Mouse (Mus musculus) gastrocnemius, postnatal 14 days (tissue): Measurements from ENCODE around the gene Olfr135. TPM values are rescaled to one million over a fixed set of nuclear protein-coding genes. Genes with fewer than 3 reads are reported as not detected.

Experiments
- DNase-seq: peaks from one replicate; pipeline ENCODE4 v3.0.0; 2021; ENCODE audit warnings: mixed read lengths
- intact Hi-C: fragments of 180-260 bp; cut with DNase I; formaldehyde crosslinking; loops from one replicate; pipeline ENCODE4 v1.15.1; 2025; ENCODE audit warnings: low total_unique reads
- long read RNA-seq, 2 experiments: library from polyadenylated mRNA; stranded (forward); transcript quantifications; one replicate each; pipeline ENCODE4 v2.0.0; 2021
- total RNA-seq, 2 experiments: library from RNA; stranded (reverse); gene quantifications; 2 replicates each; pipeline ENCODE4 v1.2.3; 2021

Olfr135 gene
- total RNA-seq, result not detected
- long read RNA-seq, experiment 1, result 0 reads
- long read RNA-seq, experiment 2, result 0 reads

- DNase-seq, result no peak
Observed at GRCm38 (mm10) chr17:38204035-38204434, at the start of gene Olfr135. Gene Olfr135, plus strand, starts transcription at chr17:38204335.

GRCm38 (mm10) chr17:38171088-38171487, 33.0 kb upstream of the Olfr135 start, which contains the start of gene Olfr134:
Gene Olfr134, plus strand, starts transcription at chr17:38171388.
- intact Hi-C loops, result no loop called here
- DNase-seq, result no peak

More at GRCm38 (mm10) chr17:38204035-38204434, at the start of gene Olfr135:
- intact Hi-C loops, result no loop called here

Other genes starting within 250 kb of the Olfr135 start
- gene Olfr129, start 144.3 kb upstream of the Olfr135 start, total RNA-seq, result not detected
- gene Olfr130, start 140.4 kb upstream of the Olfr135 start, total RNA-seq, result not detected
- not detected for gene Olfr131, start 115.6 kb upstream of the Olfr135 start, total RNA-seq
- not detected for gene Olfr132, start 69.8 kb upstream of the Olfr135 start, total RNA-seq
- not detected for gene Olfr133, start 59.1 kb upstream of the Olfr135 start, total RNA-seq
- gene Olfr134, start 32.9 kb upstream of the Olfr135 start, total RNA-seq, result not detected
- gene Olfr138, start 56.7 kb downstream of the Olfr135 start, total RNA-seq, result not detected
- not detected for gene Olfr137, start 103.2 kb downstream of the Olfr135 start, total RNA-seq
- not detected for gene Olfr136, start 125.5 kb downstream of the Olfr135 start, total RNA-seq
- not detected for gene Esp36, start 215.8 kb downstream of the Olfr135 start, total RNA-seq